Mouse (Mus musculus) left cerebral cortex, postnatal 10 days (tissue): ENCODE data around the gene Serpinc1. TPM values are rescaled to one million over a fixed set of nuclear protein-coding genes. Genes with fewer than 3 reads are reported as not detected.

Experiments used
- DNase-seq, 2 experiments: peaks; one replicate each; pipeline ENCODE4 v3.0.0; 2021 to 2022; ENCODE audit warnings: low spot score in 2 of 2, mixed read lengths in 1 of 2; ENCODE audit errors: extremely low spot score in 1 of 2
- intact Hi-C: fragments of 180-260 bp; cut with DNase I; formaldehyde crosslinking; loops from one replicate; pipeline ENCODE4 v1.15.1; 2025
- total RNA-seq, 2 experiments: library from RNA; stranded (reverse); gene quantifications; 2 replicates each; pipeline ENCODE4 v1.2.3; 2021

The Serpinc1 gene
- total RNA-seq, 2 experiments from 2014 or later: 0.11 to 0.24 TPM

DNA sequence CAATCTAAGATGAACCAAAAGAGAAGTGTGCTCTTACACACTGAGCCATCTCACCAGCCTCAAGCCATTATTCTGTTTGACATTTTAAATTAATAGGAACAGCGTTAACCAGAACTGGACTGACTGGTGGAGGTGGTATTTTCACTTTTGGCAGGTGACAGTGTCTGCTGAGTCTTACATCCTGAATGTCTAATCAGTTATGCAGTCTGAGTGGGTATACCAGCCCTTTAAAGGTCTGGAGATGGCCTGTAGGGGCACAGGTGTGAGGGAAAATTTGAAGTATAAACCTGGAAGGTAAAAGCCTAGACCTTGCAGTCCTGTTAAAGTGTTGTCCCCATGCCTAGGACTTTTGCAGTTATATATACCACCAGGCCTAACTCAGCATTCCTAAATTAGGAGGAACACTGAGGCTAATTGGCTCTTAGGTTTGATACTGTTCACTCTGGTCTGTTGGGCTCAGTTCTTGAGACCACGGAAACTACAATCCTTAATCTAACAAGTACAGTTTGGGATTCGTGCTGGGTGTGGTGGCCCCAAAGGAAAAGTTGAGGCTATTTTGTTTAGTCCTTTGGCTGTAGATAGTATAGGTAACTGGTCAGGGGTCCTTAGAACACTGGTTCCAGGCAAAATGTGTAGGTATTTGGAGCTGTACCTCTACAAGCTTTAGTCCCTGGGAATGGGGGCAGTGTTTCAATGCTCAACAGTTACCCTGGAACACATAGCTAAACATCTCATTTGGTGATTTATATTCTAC is 60.8 kb downstream of the Serpinc1 start:
- intact Hi-C loops: no loop called here
- no peak for DNase-seq

DNA sequence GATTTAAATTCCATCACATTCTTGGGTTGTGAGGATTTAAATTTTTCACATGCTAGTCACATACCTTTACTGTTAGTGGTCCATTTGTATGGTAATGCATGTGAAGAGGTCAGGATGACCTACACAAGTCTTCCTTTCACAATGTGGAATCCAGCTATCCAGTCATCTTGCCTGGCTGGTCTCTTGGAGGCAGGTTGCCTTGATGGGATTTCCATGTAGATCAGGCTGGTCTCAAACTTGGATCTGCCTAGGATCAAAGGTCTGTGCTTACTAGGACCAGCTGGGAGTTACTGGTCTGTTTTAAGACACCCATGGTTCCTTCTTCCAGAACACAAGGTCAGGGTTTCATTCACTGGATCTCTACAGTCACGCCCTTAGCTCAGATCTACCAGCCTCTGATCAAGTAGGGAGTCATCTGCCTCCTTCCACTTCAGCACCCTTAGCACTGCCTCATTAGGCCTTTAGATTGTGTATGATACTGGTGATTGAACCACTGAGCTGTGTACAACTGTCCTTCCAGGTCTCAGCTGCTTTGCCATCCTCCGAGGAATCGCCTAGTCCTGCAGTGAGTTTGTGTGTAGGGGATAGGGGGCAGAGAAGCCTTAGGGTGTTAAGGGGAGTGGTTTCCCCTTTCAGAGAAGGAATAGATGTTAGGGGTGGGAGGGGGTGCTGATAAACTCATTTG is 61.5 kb downstream of the Serpinc1 start:
- no peak for DNase-seq
- intact Hi-C loops: no loop called here

DNA sequence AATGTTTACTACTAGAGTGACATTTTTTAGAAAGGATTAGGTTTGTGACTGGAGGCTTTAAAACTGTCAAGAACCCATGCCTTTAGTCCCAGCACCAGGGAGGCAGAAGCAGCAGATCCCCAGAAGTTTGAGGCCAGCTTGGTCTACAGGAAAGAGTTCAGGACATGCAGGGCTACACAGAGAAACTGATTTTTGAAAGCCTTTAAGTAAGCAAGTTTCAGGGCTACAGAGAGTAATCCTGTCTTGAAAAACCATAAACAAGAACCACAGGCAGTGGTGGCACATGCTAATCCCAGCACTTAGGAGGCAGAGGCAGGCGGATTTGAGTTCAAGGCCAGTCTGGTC is 62.0 kb downstream of the Serpinc1 start:
- intact Hi-C loops: no loop called here
- no peak for DNase-seq

DNA sequence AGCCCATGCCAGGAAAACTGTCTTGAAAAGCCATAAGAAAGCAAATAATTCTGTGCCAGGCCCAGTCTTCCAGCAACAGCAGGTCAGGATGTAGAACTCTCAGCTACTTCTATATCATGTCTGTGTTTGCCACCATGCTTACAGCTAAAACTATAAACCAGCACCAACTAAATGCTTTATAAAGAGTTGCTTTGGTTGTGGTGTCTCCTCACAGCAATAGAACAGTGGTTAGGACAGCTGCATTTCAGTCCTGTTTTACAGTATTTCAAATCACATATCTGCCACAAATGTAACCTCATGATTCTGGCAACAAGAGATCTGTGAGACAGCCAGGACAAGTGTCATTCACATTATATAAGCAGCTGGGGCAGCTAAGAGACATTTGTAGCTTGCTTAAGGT is 62.5 kb downstream of the Serpinc1 start:
- DNase-seq: no peak
- intact Hi-C loops: no loop called here

DNA sequence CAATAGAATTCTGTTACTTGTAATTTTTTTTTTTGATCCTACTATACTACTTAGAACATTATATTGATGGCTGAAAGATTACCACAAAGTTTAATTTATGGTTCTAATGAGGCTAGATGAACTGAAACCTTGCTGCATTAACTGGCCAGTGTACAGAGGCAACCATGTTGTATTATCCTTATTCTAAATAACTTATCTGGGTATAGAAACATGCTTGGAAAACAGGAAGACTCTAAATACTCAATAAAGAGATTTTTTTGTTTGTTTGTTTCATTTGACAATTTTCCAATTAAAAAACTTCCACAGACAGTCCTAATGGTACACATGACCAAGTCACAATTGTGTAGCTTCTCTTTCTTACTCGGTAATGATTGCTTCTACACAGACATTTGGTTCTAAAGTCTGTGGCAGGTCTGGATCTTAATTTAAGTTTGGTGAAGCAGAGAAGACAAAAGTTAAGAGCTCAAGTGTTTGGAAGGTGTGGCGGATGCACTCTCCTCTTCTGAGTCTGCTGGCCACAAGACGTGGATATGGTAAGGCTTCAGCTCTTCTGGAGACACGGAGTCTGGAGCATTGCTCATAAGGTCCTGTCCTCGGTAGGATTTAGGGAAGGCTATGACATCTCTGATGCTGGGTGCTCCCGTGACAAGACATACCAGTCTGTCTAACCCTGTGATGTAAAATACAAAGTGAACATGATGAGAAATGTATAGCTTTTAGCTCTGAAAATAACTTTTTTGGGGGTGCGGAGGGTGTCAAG is 63.1 kb downstream of the Serpinc1 start:
- no peak for DNase-seq
- intact Hi-C loops: no loop called here

DNA sequence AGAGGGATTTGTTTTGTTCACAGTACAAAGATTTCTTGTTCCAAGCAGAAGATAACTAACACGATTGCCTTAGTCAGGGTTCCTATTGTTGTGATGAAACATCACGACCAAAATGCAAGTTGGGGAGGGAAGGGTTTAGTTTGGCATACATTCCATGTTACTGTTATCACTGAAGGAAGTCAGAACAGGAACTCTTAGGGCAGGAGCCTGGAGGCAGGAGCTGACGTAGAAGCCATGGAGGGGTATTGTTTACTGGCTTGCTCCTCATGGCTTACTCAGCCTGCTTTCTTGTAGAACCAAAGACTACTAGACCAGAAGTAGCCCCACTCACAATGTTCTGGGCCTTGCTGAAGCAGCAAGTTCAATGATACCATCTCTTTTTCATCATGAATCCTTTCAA is 68.6 kb downstream of the Serpinc1 start:
- no peak for DNase-seq
- intact Hi-C loops: no loop called here

Other genes starting within 250 kb of the Serpinc1 start
- gene Rabgap1l, start 185.4 kb upstream of the Serpinc1 start, total RNA-seq: 100 to 1,000 TPM; 174 to 177 TPM
- gene Rc3h1, start 72.2 kb upstream of the Serpinc1 start, total RNA-seq: 10 to 100 TPM; 37.6 to 43.2 TPM
- gene Zbtb37, start 56.3 kb downstream of the Serpinc1 start, total RNA-seq: 10 to 100 TPM; 18.4 to 29.5 TPM
- 10 to 100 TPM; 23.3 to 27.8 TPM for gene Dars2, start 92.1 kb downstream of the Serpinc1 start, total RNA-seq
- 1 to 10 TPM; 2.1 to 2.3 TPM for gene Cenpl, start 92.1 kb downstream of the Serpinc1 start, total RNA-seq
- gene Klhl20, start 152.9 kb downstream of the Serpinc1 start, total RNA-seq: 10 to 100 TPM; 19.5 to 20.1 TPM
- 10 to 100 TPM; 39.6 to 45.7 TPM for gene Ankrd45, start 164.1 kb downstream of the Serpinc1 start, total RNA-seq
- not detected for gene Tex50, start 180.7 kb downstream of the Serpinc1 start, total RNA-seq